In genomic region chr11:118744782-118745181, GRCm38 (mm10) we compare ENCODE assay signal across 8 mouse cellular contexts.
DNase-seq lines count a peak whose midpoint lies in the region; ATAC-seq and TF ChIP-seq lines count a peak whose summit lies in the region.

No protein-coding gene starts in this region.

- peak; percentile 60 to 67 for DNase-seq in left cerebral cortex, adult 2 months (ENCODE audit: extremely low spot score in 1 of 2, low spot score in 2 of 2)
- DNase-seq in left cerebral cortex, adult 11 months (ENCODE audit: low spot score) = no peak
- peak; percentile 79 for DNase-seq in forebrain, embryonic 10.5 days (ENCODE audit: extremely low spot score, low spot score)
- peak; percentile 50 to 53 for DNase-seq in heart, postnatal 10 days
- peak; percentile 54 to 71 for DNase-seq in kidney, postnatal 36 days
- DNase-seq in lung, postnatal 25 days (ENCODE audit: low spot score) = peak; percentile 42
- peak; percentile 64 for DNase-seq in right cerebral cortex, postnatal 14 days

- no peak for TF ChIP-seq CTCF in left cerebral cortex, adult 2 months (IDR thresholded peaks at IDR 0.05)

- intact Hi-C loops in left cerebral cortex, adult 2 months (cut with DNase I) = loop anchor here (5.0 kb wide), 1 partner anchor 233 kb away; no protein-coding TSS in a partner anchor
- intact Hi-C loops in heart, postnatal 10 days (cut with DNase I) = no loop called here

- 3% methylated on average over 15 of the region's 15 CpGs for WGBS in forebrain, embryonic 10.5 days

- H3K27ac ChIP-seq in left cerebral cortex, adult 2 months = peak overlapping the region; percentile 7; the same call in 1 of the 2 replicates
- H3K27ac ChIP-seq in forebrain, embryonic 10.5 days = peak overlapping the region; percentile 63; the same call in 1 of the 2 replicates

- no peak overlapping the region for H3K4me3 ChIP-seq in left cerebral cortex, adult 2 months
- H3K4me3 ChIP-seq in forebrain, embryonic 10.5 days = peak overlapping the region; percentile 41

- no peaks in the 10 kb centered on the region for H3K9me3 ChIP-seq in forebrain, embryonic 10.5 days

- H3K36me3 ChIP-seq in forebrain, embryonic 10.5 days (replicated peaks) = no peaks in the 10 kb centered on the region

- H3K27me3 ChIP-seq in forebrain, embryonic 10.5 days (ENCODE audit: poor library complexity, severe bottlenecking) = peaks cover 65% of the 10 kb centered on the region

- H3K4me1 ChIP-seq in forebrain, embryonic 10.5 days = peaks cover 57% of the 10 kb centered on the region

- ATAC-seq in inflammation-experienced regulatory T-cells, adult 6 months = no peak
